Mouse (Mus musculus) embryonic facial prominence, embryonic 11.5 days (tissue): ENCODE measurements at regions not wholly inside any gene's neighbourhood (a gene's known extent, or its start where the extent isn't known, plus 50 kb on each side); places are given as distances from the start of the nearest gene placed in this dataset.

Experiments used
- ATAC-seq: fragments of 200-750 bp; cut with Nextera tagmentation; replicated peaks from 2 replicates; pipeline ENCODE4 v1.8.0; 2017; ENCODE audit warnings: low read depth; ENCODE audit not compliant: insufficient number of reproducible peaks, low FRiP score, low TSS enrichment
- DNase-seq: peaks from one replicate; pipeline ENCODE4 v3.0.0-alpha.2; 2015; ENCODE audit warnings: low spot score
- H3K27ac ChIP-seq: fragments of 300-500 bp; sonication (generic); replicated peaks from 2 replicates; pipeline ENCODE4 v1.5.1; 2014; ENCODE audit warnings: mild to moderate bottlenecking, low read depth, low read length, control low read depth
- H3K27me3 ChIP-seq: fragments of 300-500 bp; sonication (generic); 2 replicates; pipeline ENCODE4 v1.6.1; 2014; ENCODE audit warnings: mild to moderate bottlenecking, low read length, moderate library complexity, mixed read lengths; ENCODE audit not compliant: control insufficient read depth, insufficient read depth
- H3K36me3 ChIP-seq: fragments of 300-500 bp; sonication (generic); replicated peaks from 2 replicates; pipeline ENCODE4 v1.6.1; 2014; ENCODE audit warnings: low read depth, mild to moderate bottlenecking, low read length, moderate library complexity, mixed read lengths; ENCODE audit not compliant: control insufficient read depth, insufficient read depth
- H3K4me1 ChIP-seq: fragments of 300-500 bp; sonication (generic); 2 replicates; pipeline ENCODE4 v1.6.1; 2014; ENCODE audit warnings: low read length, mixed read lengths; ENCODE audit not compliant: control insufficient read depth, insufficient read depth
- H3K4me2 ChIP-seq: fragments of 300-500 bp; sonication (generic); 2 replicates; pipeline ENCODE4 v1.6.1; 2014; ENCODE audit warnings: low read depth, mild to moderate bottlenecking, control low read depth, low read length, moderate library complexity
- H3K4me3 ChIP-seq: fragments of 300-500 bp; sonication (generic); 2 replicates; pipeline ENCODE4 v1.5.1; 2014; ENCODE audit warnings: low read depth, low read length, control low read depth
- H3K9ac ChIP-seq: fragments of 300-500 bp; sonication (generic); replicated peaks from 2 replicates; pipeline ENCODE4 v1.6.1; 2014; ENCODE audit warnings: mild to moderate bottlenecking, control low read depth, low read length
- H3K9me3 ChIP-seq: fragments of 300-500 bp; sonication (generic); replicated peaks from 2 replicates; pipeline ENCODE4 v1.6.1; 2016; ENCODE audit warnings: mild to moderate bottlenecking, low read length, inconsistent platforms, mixed read lengths; ENCODE audit not compliant: control insufficient read depth
- WGBS: fragments of 180-500 bp; shearing (Covaris S2); extraction: QIAGEN DNeasy Blood & Tissue Kit; methylation state at CpG from one replicate; pipeline ENCODE4 v1.1.7; 2014; 5-methylcytosine and 5-hydroxymethylcytosine counted together

- Histone ChIP-seq H3K4me2 (no peak overlapping the region), H3K4me1 (no peaks in the 10 kb centered on the region), H3K27ac (no peak overlapping the region), H3K9me3 (no peaks in the 10 kb centered on the region), H3K4me3 (no peak overlapping the region), H3K9ac (no peak overlapping the region), H3K36me3 (no peaks in the 10 kb centered on the region), H3K27me3 (no peaks in the 10 kb centered on the region)
- ATAC-seq (no peak), DNase-seq (no peak)
Observed at GRCm38 (mm10) chr10:101486504-101486903, 194.8 kb upstream of the Mgat4c start.

GRCm38 (mm10) chr10:101490418-101491055 is 190.8 kb upstream of the Mgat4c start:
- WGBS, result 66% methylated on average over 1 of the region's 1 CpGs
- no peaks in the 10 kb centered on the region for H3K9me3 ChIP-seq
- H3K4me2 ChIP-seq, result no peak overlapping the region
- ATAC-seq (no peak), DNase-seq (no peak)
- H3K4me3 ChIP-seq, result no peak overlapping the region
- no peak overlapping the region for H3K27ac ChIP-seq
- no peaks in the 10 kb centered on the region for H3K36me3 ChIP-seq
- H3K9ac ChIP-seq, result no peak overlapping the region
- H3K27me3 ChIP-seq, result no peaks in the 10 kb centered on the region
- no peaks in the 10 kb centered on the region for H3K4me1 ChIP-seq

GRCm38 (mm10) chr10:101515087-101515486 is 166.2 kb upstream of the Mgat4c start:
- Histone ChIP-seq H3K9ac (no peak overlapping the region), H3K36me3 (no peaks in the 10 kb centered on the region), H3K27ac (no peak overlapping the region), H3K9me3 (no peaks in the 10 kb centered on the region), H3K4me3 (no peak overlapping the region), H3K4me1 (no peaks in the 10 kb centered on the region), H3K4me2 (no peak overlapping the region), H3K27me3 (no peaks in the 10 kb centered on the region)
- 90% methylated on average over 3 of the region's 3 CpGs for WGBS
- DNase-seq (no peak), ATAC-seq (no peak)

GRCm38 (mm10) chr10:101516930-101517329 is 164.4 kb upstream of the Mgat4c start:
- 76% methylated on average over 3 of the region's 3 CpGs for whole genome bisulfite sequencing
- H3K27ac ChIP-seq, result no peak overlapping the region

GRCm38 (mm10) chr10:101532325-101532724 is 149.0 kb upstream of the Mgat4c start:
- no peak overlapping the region for H3K4me3 ChIP-seq
- no peak for ATAC-seq
- peak; percentile 6 for DNase-seq
- H3K27me3 ChIP-seq, result no peaks in the 10 kb centered on the region
- H3K9me3 ChIP-seq, result no peaks in the 10 kb centered on the region
- no peak overlapping the region for H3K9ac ChIP-seq
- no peak overlapping the region for H3K4me2 ChIP-seq
- H3K36me3 ChIP-seq, result no peaks in the 10 kb centered on the region
- H3K27ac ChIP-seq, result no peak overlapping the region
- 62% methylated on average over 2 of the region's 2 CpGs for WGBS
- H3K4me1 ChIP-seq, result no peaks in the 10 kb centered on the region

More at GRCm38 (mm10) chr10:101516930-101517329, 164.4 kb upstream of the Mgat4c start:
- ATAC-seq (no peak), DNase-seq (no peak)
- H3K4me3 ChIP-seq, result no peak overlapping the region
- H3K4me2 ChIP-seq, result no peak overlapping the region
- H3K36me3 ChIP-seq, result no peaks in the 10 kb centered on the region
- H3K9ac ChIP-seq, result no peak overlapping the region
- no peaks in the 10 kb centered on the region for H3K27me3 ChIP-seq
- no peaks in the 10 kb centered on the region for H3K4me1 ChIP-seq
- H3K9me3 ChIP-seq, result no peaks in the 10 kb centered on the region

- H3K9me3 ChIP-seq, result no peaks in the 10 kb centered on the region
- H3K4me1 ChIP-seq, result no peaks in the 10 kb centered on the region
- H3K27me3 ChIP-seq, result no peaks in the 10 kb centered on the region
- no peak for ATAC-seq
- no peaks in the 10 kb centered on the region for H3K36me3 ChIP-seq
- WGBS, result 50% methylated on average over 1 of the region's 1 CpGs
- no peak for DNase-seq
- H3K4me3 ChIP-seq, result no peak overlapping the region
- H3K9ac ChIP-seq, result no peak overlapping the region
- H3K27ac ChIP-seq, result no peak overlapping the region
- H3K4me2 ChIP-seq, result no peak overlapping the region
Observed at GRCm38 (mm10) chr10:101544203-101544602, 137.1 kb upstream of the Mgat4c start.

GRCm38 (mm10) chr10:101550645-101551044 is 130.6 kb upstream of the Mgat4c start:
- H3K9me3 ChIP-seq, result no peaks in the 10 kb centered on the region
- DNase-seq (no peak), ATAC-seq (no peak)
- H3K36me3 ChIP-seq, result no peaks in the 10 kb centered on the region
- no peak overlapping the region for H3K4me3 ChIP-seq
- WGBS, result 59% methylated on average over 3 of the region's 3 CpGs
- no peak overlapping the region for H3K27ac ChIP-seq
- H3K27me3 ChIP-seq, result no peaks in the 10 kb centered on the region
- H3K4me2 ChIP-seq, result no peak overlapping the region
- H3K9ac ChIP-seq, result no peak overlapping the region
- no peaks in the 10 kb centered on the region for H3K4me1 ChIP-seq
